Mouse (Mus musculus) thymus, postnatal 14 days (tissue): ENCODE measurements around the gene Copg2.

Experiments
- DNase-seq: peaks from one replicate; pipeline ENCODE4 v3.0.0; 2021

Copg2 gene

GRCm38 (mm10) chr6:30896195-30896985, at the start of gene Copg2:
TSS of gene Copg2 (minus strand) at chr6:30896794.
- peak; percentile 98 for DNase-seq

GRCm38 (mm10) chr6:30939264-30939663, 42.7 kb upstream of the Copg2 start:
- no peak for DNase-seq

DNA sequence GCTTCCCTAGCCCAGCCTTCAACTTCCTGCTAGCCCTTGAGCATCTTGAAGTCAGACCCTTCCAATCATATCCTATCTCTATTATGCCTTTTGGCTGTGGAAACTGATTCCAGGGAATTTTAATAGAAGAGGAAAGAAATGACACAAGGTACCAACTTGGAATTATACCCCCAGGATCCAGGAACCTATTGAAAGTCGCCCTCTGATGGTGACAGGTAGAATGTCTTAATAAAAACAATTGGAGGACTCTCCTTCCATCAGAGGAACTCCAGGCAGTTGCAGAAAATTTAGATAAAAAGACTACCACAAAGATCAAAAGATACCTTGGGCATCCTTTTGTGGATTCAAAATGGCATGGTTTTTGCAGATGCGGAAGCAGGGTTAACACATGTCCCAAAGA, 26.2 kb upstream of the Copg2 start:
- DNase-seq = no peak

- DNase-seq = no peak
Measured at GRCm38 (mm10) chr6:30921826-30922225, 25.2 kb upstream of the Copg2 start.

- DNase-seq = no peak
Measured at GRCm38 (mm10) chr6:30920834-30921675, 24.5 kb upstream of the Copg2 start.

- no peak for DNase-seq
Measured at GRCm38 (mm10) chr6:30915473-30915872, 18.9 kb upstream of the Copg2 start, which contains the start of gene Tsga13. TSS of gene Tsga13 (minus strand) at chr6:30915573.

- no peak for DNase-seq
Measured at GRCm38 (mm10) chr6:30907970-30908369, 11.4 kb upstream of the Copg2 start.

- DNase-seq = no peak
Measured at GRCm38 (mm10) chr6:30904911-30905310, 8.3 kb upstream of the Copg2 start.

- DNase-seq = no peak
Measured at GRCm38 (mm10) chr6:30904033-30904432, 7.4 kb upstream of the Copg2 start.

DNA sequence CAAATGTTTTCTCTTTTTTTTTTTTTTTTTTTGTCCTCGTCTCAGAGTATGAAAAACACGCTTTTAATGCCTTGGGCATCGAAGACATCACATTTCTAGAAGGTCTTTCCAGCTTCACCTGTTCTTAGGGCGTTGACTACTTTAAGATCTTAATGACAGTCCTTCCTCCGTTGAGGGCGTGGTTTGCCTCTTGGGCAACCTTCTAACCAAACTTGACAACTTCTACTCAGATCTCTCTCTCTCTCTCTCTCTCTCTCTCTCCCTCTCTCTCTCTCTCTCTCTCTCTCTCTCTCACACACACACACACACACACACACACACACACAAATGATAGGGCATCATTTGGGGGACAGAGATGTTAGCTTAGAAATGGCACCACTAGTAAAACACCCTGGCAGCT, 926 bp upstream of the Copg2 start:
- DNase-seq = no peak

DNA sequence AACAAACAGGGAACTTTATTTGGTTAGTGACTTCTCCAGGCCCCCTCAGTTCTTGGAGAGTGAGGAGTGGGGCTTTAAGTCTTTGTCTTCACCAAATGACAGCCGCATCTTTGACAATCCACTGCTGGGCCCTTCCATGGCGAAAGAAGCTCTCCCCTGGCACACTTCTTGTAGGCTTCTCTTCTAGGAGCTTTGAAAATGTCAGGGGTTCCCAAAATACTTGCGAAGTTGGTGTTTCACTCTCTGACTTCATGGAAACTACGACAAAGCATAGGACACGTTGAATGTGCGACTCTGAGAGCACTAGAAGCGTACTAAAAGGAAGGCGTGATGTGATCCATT, 363 bp upstream of the Copg2 start:
- DNase-seq = no peak

DNA sequence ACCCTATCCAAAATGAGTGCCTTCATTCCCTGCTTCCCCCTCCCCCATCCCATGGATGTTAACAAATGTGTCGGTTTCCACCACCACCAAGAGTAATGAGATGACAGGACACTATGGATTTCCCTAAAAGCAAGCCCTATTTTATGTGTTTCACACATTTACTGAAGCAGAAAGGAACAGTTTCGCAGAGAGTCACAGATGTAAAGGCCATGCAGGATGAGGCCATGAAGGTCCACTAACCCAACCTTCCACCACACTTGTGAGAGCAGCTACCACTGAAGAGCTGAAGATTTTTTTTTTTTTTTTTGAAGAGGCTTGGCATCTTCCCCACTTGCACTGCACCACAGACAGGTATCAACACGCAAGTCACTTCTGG, 787 bp downstream of the Copg2 start:
- DNase-seq = peak; percentile 21

DNA sequence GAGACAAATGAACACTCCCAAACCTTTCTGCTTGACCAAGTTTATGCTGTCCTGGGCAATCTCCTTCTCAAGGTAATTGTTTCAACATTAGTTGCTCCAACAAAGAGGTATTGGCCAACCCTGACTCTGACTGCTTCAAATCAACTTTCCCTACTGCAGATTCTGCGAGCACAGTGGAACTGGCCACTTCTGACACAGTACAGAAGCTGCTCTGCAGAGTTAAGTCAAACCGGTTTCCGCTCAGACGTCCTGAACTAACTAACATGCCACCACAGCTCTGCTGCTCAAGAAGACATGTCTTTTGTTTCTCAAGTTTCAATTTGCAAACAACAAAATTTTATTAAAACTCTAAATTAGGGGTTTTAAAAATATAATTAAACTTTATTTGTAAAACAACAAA, 3.5 kb downstream of the Copg2 start:
- DNase-seq = no peak

DNA sequence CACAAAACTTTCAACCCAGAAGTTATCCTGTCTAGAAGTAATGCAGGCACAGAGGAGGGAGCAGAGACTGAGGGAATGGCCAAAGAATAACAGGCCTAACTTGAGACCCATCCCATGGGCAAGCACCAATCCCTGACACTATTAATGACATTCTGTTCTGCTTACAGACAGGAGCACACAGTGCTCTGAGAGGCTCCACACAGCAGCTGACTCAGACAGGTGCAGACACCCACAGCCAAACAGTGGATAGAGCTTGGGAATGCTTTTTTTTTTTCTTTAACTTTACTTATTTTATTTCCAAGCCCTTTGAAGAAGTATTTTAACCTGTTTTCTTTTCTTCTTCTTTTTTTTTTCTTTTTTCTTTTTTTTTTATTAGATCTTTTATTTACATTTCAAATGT, 4.8 kb downstream of the Copg2 start:
- DNase-seq = no peak

DNA sequence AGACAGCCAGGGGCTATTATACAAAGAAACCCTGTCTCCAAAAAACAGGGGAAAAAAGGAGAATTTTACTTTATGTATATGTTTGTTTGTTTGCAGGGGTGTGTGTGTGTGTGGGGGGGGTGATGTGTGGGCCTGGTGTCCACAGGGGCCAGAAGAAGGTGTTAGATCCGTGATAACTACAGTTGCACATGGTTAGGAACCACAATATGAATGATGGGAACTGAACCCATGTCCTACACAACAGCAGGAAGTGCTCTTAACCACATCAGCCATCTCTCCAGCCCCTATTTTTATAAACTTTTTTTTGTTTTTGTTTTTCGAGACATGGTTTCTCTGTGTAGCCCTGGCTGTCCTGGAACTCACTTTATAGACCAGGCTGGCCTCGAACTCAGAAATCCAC, 11.7 kb downstream of the Copg2 start:
- no peak for DNase-seq

DNA sequence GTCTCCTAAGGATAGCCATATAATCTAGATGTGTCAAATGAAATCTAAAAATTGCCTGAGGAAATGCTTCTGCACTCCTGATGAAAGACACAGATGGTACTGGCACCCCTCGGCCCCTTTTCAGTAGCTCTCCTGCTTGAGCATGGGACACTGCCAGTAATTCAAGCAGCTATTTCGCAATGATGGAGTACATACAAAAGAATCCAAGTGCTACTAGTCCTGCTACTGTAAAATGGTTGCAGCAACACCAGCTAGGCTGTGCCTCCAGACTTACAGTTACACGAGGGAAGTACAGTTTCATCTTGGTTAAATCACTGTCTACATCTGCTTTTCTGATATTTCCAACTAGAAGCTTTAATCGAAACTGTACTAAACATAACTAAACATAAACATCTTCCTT, 13.1 kb downstream of the Copg2 start:
- no peak for DNase-seq

DNA sequence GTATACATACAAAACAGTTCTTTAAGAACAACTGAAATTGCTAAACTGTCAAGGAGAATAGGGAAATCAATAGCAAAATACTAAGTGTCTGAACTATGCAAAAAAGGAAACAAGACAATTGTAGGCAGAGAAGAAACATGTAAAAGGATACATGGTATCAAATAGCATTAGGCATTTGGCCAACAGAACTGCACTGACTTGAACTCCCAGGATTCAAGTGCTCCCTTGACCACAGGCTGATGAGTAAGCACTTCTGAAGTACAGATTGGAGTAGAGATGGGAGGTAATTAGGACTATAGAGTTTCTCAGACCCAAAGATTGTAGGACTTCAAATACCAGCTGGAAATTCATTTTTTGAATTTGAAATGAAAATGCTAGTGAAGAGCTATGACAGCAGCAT, 19.9 kb downstream of the Copg2 start:
- DNase-seq = no peak

GRCm38 (mm10) chr6:30866501-30866900, 30.1 kb downstream of the Copg2 start:
- DNase-seq = no peak

- DNase-seq = no peak
Measured at GRCm38 (mm10) chr6:30865031-30865678, 31.4 kb downstream of the Copg2 start.

GRCm38 (mm10) chr6:30855956-30856355, 40.6 kb downstream of the Copg2 start:
- DNase-seq = no peak

DNA sequence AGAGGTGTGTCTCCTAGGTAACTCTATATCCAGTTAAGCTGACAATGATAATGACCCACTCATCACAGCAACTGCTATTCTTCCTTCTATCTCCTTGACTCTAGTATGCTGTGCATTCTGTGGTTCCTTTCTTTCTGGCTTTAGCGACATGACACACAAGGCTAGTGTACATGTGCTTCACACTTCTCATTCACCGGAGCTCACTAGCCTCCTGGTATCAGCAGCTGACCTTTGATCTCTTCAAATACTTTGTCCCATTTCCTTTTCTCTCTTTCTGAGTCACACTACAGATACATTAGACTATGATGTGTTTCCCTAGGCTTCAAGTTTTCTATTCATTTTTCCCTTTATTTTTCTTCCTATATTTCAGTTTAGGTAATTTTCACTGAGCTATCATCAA, 41.4 kb downstream of the Copg2 start:
- DNase-seq = no peak

DNA sequence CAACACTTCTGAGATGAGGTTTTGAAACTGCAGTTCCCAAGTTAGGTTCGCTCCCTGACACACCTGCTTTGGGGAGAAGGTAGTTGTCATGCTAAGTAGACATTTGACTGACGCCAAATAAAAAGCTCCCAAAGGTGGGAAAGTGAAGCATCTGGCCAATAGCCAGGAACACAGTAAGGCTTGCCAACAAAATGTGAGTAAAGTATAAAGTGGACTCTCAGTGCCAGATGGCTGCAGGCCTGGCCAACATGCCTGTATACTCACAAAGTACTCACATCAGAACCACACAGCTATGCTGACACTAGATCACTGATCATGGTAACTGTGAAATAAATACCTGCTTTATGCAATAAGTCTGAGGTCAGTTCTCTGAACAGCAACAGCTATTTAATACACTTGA, 46.8 kb downstream of the Copg2 start:
- no peak for DNase-seq

- no peak for DNase-seq
Measured at GRCm38 (mm10) chr6:30832241-30832640, 64.4 kb downstream of the Copg2 start.

DNA sequence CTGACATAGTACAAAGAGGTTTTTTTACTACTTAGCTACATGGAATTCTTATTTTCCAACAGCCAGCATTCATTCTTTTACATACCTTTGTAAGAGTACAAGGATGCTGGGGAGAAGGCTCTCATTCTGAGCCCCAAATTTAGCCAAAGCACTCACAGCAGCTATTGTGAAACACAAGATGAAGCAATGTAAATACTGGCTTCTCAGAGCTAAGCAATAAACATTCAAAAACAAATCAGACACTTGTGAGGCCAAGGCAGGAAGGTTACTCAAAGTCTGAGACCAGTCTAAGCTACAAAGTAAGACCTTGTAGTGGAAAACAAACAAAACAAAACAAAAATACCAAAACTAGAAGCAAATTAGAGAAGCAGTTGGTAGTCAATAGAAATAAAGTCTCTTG, 83.0 kb downstream of the Copg2 start:
- no peak for DNase-seq
